Mouse (Mus musculus): ENCODE measurements at regions not wholly inside any gene's neighbourhood (a gene's known extent, or its start where the extent isn't known, plus 50 kb on each side); places are given as distances from the start of the nearest gene placed in this dataset.

DNA sequence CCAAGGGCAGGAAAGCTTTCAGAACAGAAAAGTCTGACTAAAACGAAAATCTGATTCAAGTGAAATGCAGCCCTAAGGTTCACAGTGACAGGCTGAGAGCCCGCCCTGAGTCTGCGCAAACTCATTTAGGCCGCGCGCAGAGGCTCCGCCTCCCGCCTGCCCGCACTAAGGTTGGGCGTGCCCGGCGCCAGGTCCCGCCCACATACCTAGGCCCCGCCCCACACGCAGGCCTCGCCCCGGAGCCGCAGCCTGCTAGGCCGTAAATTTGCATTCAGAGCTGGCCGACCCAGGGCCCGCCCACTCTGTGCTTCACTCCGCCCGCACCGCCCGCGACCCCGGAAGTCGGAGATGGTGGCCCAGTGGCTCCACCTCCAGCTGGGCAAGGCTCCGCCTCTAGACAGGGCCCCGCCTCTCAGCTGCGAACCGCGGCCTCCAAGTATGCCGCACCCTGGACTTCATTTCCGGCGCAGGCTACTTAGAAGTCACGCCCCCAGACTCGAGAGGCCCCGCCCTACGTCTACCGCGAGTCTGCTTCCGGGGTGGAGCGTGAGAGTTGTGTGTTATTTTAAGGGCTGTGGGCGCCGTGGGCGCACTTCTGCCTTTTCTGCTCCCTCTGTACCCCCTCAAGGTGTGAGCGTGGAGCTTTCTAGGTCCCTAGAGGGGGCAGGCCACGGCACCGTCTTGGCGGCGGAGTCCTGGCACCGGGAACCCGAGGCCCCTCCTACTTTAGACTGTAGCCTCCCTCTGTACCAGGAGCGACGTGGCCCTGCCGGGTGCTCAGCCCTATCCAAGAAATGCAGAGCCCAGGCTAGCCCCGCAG lies 52.3 kb upstream of the Wnt7b start:
- peak; percentile 97 for ATAC-seq (replicated peaks; ENCODE audit: insufficient number of reproducible peaks, low FRiP score, low TSS enrichment, low read depth)
- WGBS, result under 1% methylated on average over 58 of the region's 58 CpGs
- Histone ChIP-seq H3K27ac (replicated peaks; ENCODE audit: low read depth, low read length) (no peak overlapping the region), H3K4me3 (ENCODE audit: low read depth, low read length) (peak overlapping the region; percentile 46), H3K9ac (replicated peaks; ENCODE audit: low read length) (peak overlapping the region; percentile 64), H3K27me3 (ENCODE audit: control insufficient read depth, insufficient read depth, low read length) (no peaks in the 10 kb centered on the region), H3K4me2 (ENCODE audit: low read depth, low read length) (peak overlapping the region; percentile 43), H3K4me1 (ENCODE audit: control insufficient read depth, insufficient read depth, low read length) (no peaks in the 10 kb centered on the region), H3K9me3 (replicated peaks; ENCODE audit: control insufficient read depth, low read length) (no peaks in the 10 kb centered on the region), H3K36me3 (replicated peaks; ENCODE audit: control insufficient read depth, insufficient read depth, low read depth, low read length) (no peaks in the 10 kb centered on the region)
- peak; percentile 98 for DNase-seq (ENCODE audit: low spot score)

- no peak for ATAC-seq (replicated peaks; ENCODE audit: insufficient number of reproducible peaks, low FRiP score, low TSS enrichment, low read depth)
- peak overlapping the region; percentile 46; the same call in 1 of the 2 replicates for H3K4me3 ChIP-seq (ENCODE audit: low read depth, low read length)
- no peaks in the 10 kb centered on the region for H3K4me1 ChIP-seq (ENCODE audit: control insufficient read depth, insufficient read depth, low read length)
- no peaks in the 10 kb centered on the region for H3K27me3 ChIP-seq (ENCODE audit: control insufficient read depth, insufficient read depth, low read length)
- H3K9ac ChIP-seq (replicated peaks; ENCODE audit: low read length), result peak overlapping the region; percentile 64
- H3K9me3 ChIP-seq (replicated peaks; ENCODE audit: control insufficient read depth, low read length), result no peaks in the 10 kb centered on the region
- H3K27ac ChIP-seq (replicated peaks; ENCODE audit: low read depth, low read length), result no peak overlapping the region
- no peak overlapping the region for H3K4me2 ChIP-seq (ENCODE audit: low read depth, low read length)
- no peak for DNase-seq (ENCODE audit: low spot score)
- 95% methylated on average over 6 of the region's 6 CpGs for WGBS
- H3K36me3 ChIP-seq (replicated peaks; ENCODE audit: control insufficient read depth, insufficient read depth, low read depth, low read length), result no peaks in the 10 kb centered on the region
These were observed 53.2 kb upstream of the Wnt7b start for GRCm38 (mm10) chr15:85635425-85635824.

- no peaks in the 10 kb centered on the region for H3K27me3 ChIP-seq (ENCODE audit: control insufficient read depth, insufficient read depth, low read length)
- no peak overlapping the region for H3K4me3 ChIP-seq (ENCODE audit: low read depth, low read length)
- no peak overlapping the region for H3K4me2 ChIP-seq (ENCODE audit: low read depth, low read length)
- H3K9ac ChIP-seq (replicated peaks; ENCODE audit: low read length), result no peak overlapping the region
- 68% methylated on average over 2 of the region's 2 CpGs for WGBS
- no peak overlapping the region for H3K27ac ChIP-seq (replicated peaks; ENCODE audit: low read depth, low read length)
- no peaks in the 10 kb centered on the region for H3K4me1 ChIP-seq (ENCODE audit: control insufficient read depth, insufficient read depth, low read length)
- ATAC-seq (replicated peaks; ENCODE audit: insufficient number of reproducible peaks, low FRiP score, low TSS enrichment, low read depth) (no peak), DNase-seq (ENCODE audit: low spot score) (no peak)
- no peaks in the 10 kb centered on the region for H3K36me3 ChIP-seq (replicated peaks; ENCODE audit: control insufficient read depth, insufficient read depth, low read depth, low read length)
- no peaks in the 10 kb centered on the region for H3K9me3 ChIP-seq (replicated peaks; ENCODE audit: control insufficient read depth, low read length)
These were observed 57.3 kb upstream of the Wnt7b start for GRCm38 (mm10) chr15:85639566-85639965.

DNA sequence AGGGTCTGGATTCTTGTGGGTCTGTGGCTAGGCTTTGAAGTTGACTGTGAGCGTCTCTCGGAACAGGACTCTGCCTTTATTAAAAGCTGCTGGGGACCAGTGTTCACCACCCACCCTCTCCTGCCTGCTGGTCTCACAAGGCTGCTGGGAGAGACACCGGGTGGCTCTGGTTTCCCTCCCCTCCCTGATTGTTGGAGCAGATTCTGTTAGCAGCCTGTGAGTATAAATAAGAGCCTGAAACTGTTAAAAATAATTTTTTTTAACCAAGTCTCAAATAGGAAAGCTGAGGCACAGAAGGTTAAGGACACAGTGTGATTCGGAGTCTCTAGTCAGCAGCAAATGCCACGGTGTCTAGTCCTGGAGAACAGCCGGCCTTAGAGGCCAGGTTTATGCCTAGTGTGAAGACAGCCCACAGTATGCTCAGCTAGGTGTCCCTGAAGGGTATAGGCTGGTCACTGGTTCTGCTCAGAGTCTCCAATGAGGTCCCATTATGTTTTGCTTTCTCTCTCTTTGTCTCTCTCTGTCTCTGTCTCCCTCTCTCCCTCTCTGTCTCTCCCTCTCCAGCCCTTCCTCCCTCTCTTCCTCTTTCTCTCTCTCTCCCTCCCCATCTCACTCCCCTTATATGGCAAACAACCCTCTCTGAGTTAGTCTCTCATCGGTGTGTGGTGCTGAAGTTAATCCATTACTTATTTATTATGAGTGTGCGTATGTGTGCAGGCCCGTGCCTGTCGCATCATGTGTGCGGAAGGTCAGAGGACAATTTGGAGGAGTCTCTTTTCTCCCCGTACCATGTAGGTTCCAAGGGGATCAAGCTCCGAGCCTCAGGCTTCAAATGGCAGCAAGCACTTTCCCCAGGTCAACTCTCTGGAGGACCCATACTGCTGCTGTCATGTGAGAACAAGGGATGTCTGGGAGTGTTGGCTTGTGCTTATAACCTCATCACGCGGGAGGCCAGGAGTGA lies 59.1 kb upstream of the Wnt7b start:
- WGBS, result 71% methylated on average over 15 of the region's 15 CpGs
- ATAC-seq (replicated peaks; ENCODE audit: insufficient number of reproducible peaks, low FRiP score, low TSS enrichment, low read depth) (no peak), DNase-seq (ENCODE audit: low spot score) (no peak)
- Histone ChIP-seq H3K9ac (replicated peaks; ENCODE audit: low read length) (no peak overlapping the region), H3K36me3 (replicated peaks; ENCODE audit: control insufficient read depth, insufficient read depth, low read depth, low read length) (no peaks in the 10 kb centered on the region), H3K9me3 (replicated peaks; ENCODE audit: control insufficient read depth, low read length) (no peaks in the 10 kb centered on the region), H3K4me3 (ENCODE audit: low read depth, low read length) (no peak overlapping the region), H3K4me2 (ENCODE audit: low read depth, low read length) (no peak overlapping the region), H3K27ac (replicated peaks; ENCODE audit: low read depth, low read length) (no peak overlapping the region), H3K27me3 (ENCODE audit: control insufficient read depth, insufficient read depth, low read length) (peaks cover 3% of the 10 kb centered on the region; the same call in 1 of the 2 replicates), H3K4me1 (ENCODE audit: control insufficient read depth, insufficient read depth, low read length) (peaks cover 6% of the 10 kb centered on the region)

DNA sequence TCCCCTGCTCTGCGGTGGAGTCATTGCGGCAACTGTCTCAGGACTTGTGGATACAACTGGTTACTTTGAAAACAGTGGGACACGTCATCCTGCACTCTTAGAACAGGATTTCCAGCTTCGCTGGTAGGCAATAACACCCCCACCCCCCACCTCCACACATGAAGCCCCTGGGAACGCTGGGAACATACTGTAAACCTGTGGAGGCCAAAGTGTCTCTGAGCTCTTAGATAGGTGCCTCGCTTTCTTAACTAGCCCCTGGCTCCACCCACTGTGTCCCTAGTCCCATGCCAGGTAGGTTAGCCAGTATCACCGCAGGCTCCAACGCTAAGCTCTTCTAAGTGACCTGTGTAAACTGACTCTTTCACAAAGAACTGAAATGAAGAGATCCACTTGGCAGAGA lies 63.1 kb upstream of the Wnt7b start:
- 51% methylated on average over 8 of the region's 8 CpGs for WGBS
- ATAC-seq (replicated peaks; ENCODE audit: insufficient number of reproducible peaks, low FRiP score, low TSS enrichment, low read depth), result no peak
- Histone ChIP-seq H3K27ac (replicated peaks; ENCODE audit: low read depth, low read length) (no peak overlapping the region), H3K4me1 (ENCODE audit: control insufficient read depth, insufficient read depth, low read length) (peaks cover 9% of the 10 kb centered on the region), H3K36me3 (replicated peaks; ENCODE audit: control insufficient read depth, insufficient read depth, low read depth, low read length) (no peaks in the 10 kb centered on the region), H3K4me3 (ENCODE audit: low read depth, low read length) (no peak overlapping the region), H3K9me3 (replicated peaks; ENCODE audit: control insufficient read depth, low read length) (no peaks in the 10 kb centered on the region), H3K9ac (replicated peaks; ENCODE audit: low read length) (peak overlapping the region; percentile 18; the same call in 1 of the 2 replicates), H3K4me2 (ENCODE audit: low read depth, low read length) (peak overlapping the region; percentile 78; the same call in 1 of the 2 replicates), H3K27me3 (ENCODE audit: control insufficient read depth, insufficient read depth, low read length) (peaks cover 11% of the 10 kb centered on the region)
- DNase-seq (ENCODE audit: low spot score), result no peak

GRCm38 (mm10) chr15:85645971-85646638 lies 63.8 kb upstream of the Wnt7b start:
- peaks cover 9% of the 10 kb centered on the region for H3K4me1 ChIP-seq (ENCODE audit: control insufficient read depth, insufficient read depth, low read length)
- peak overlapping the region; percentile 83 for H3K9ac ChIP-seq (replicated peaks; ENCODE audit: low read length)
- peak overlapping the region; percentile 38 for H3K4me3 ChIP-seq (ENCODE audit: low read depth, low read length)
- H3K9me3 ChIP-seq (replicated peaks; ENCODE audit: control insufficient read depth, low read length), result no peaks in the 10 kb centered on the region
- H3K4me2 ChIP-seq (ENCODE audit: low read depth, low read length), result peak overlapping the region; percentile 78
- WGBS, result 2% methylated on average over 33 of the region's 33 CpGs
- ATAC-seq (replicated peaks; ENCODE audit: insufficient number of reproducible peaks, low FRiP score, low TSS enrichment, low read depth) (no peak; the same call in 1 of the 2 replicates), DNase-seq (ENCODE audit: low spot score) (peak; percentile 64)
- H3K36me3 ChIP-seq (replicated peaks; ENCODE audit: control insufficient read depth, insufficient read depth, low read depth, low read length), result no peaks in the 10 kb centered on the region
- peak overlapping the region; percentile 41; the same call in 1 of the 2 replicates for H3K27ac ChIP-seq (replicated peaks; ENCODE audit: low read depth, low read length)
- H3K27me3 ChIP-seq (ENCODE audit: control insufficient read depth, insufficient read depth, low read length), result peaks cover 11% of the 10 kb centered on the region

DNA sequence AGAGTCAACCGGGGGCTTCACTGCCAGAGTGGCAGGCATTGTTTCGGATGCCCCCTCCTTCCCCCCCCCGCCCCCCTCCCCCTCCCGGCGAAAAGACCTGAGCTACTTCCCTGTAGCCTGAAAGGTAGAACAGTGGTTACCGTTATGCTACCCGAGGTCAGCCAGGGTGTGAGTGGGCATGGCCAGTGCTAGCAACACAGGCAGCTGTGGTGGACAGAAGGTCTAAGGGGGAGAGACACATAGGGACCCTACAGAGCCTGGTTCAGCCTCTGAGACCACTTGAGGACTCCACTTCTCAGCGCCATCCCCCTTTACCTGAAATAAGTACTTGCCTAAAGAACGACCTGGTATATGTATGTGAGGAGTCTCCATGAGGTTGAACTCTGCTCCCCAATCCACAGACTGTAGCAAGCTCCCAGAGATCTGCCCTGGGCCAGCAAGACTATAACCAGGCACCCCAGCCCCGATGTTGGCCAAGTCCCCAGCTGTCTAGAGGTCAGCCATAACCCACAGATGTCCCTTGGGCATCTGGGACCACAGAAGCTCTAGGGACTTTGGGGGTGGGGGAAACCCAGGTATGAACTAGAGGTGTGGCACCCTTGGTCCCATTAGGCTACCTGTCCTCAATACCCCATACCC lies 64.5 kb upstream of the Wnt7b start:
- DNase-seq (ENCODE audit: low spot score), result no peak
- no peak for ATAC-seq (replicated peaks; ENCODE audit: insufficient number of reproducible peaks, low FRiP score, low TSS enrichment, low read depth)
- 26% methylated on average over 10 of the region's 10 CpGs for WGBS

More for the DNA sequence above, 64.5 kb upstream of the Wnt7b start:
- H3K27ac ChIP-seq (replicated peaks; ENCODE audit: low read depth, low read length), result 0 out of 2 replicates have a peak overlapping the region, but pooled peaks have one; percentile 41
- peak overlapping the region; percentile 38 for H3K4me3 ChIP-seq (ENCODE audit: low read depth, low read length)
- peak overlapping the region; percentile 83 for H3K9ac ChIP-seq (replicated peaks; ENCODE audit: low read length)
- H3K27me3 ChIP-seq (ENCODE audit: control insufficient read depth, insufficient read depth, low read length), result peaks cover 11% of the 10 kb centered on the region
- peak overlapping the region; percentile 78 for H3K4me2 ChIP-seq (ENCODE audit: low read depth, low read length)
- H3K36me3 ChIP-seq (replicated peaks; ENCODE audit: control insufficient read depth, insufficient read depth, low read depth, low read length), result no peaks in the 10 kb centered on the region
- H3K4me1 ChIP-seq (ENCODE audit: control insufficient read depth, insufficient read depth, low read length), result peaks cover 9% of the 10 kb centered on the region
- no peaks in the 10 kb centered on the region for H3K9me3 ChIP-seq (replicated peaks; ENCODE audit: control insufficient read depth, low read length)
